Mouse (Mus musculus) erythroblast, embryonic 14.5 days (primary cell): ENCODE data around the gene Ntrk1. TPM values are rescaled to one million over a fixed set of nuclear protein-coding genes. Genes with fewer than 3 reads are reported as not detected.

Experiments
- H3K27me3 ChIP-seq: 2 replicates; pipeline ENCODE4 v1.6.1; 2012; ENCODE audit warnings: inconsistent platforms; ENCODE audit not compliant: control insufficient read depth
- H3K36me3 ChIP-seq: 2 replicates; pipeline ENCODE4 v1.6.1; 2012; ENCODE audit warnings: mild to moderate bottlenecking, inconsistent platforms; ENCODE audit not compliant: control insufficient read depth
- H3K4me1 ChIP-seq: 2 replicates; pipeline ENCODE4 v1.6.1; 2012; ENCODE audit warnings: inconsistent platforms; ENCODE audit not compliant: control insufficient read depth
- H3K4me3 ChIP-seq: replicated peaks from 2 replicates; pipeline ENCODE3; 2012; ENCODE audit warnings: moderate library complexity, mild to moderate bottlenecking, inconsistent platforms
- H3K9me3 ChIP-seq: 2 replicates; pipeline ENCODE4 v1.6.1; 2012; ENCODE audit warnings: low read length, inconsistent platforms, mixed read lengths; ENCODE audit not compliant: control insufficient read depth
- GATA1 ChIP-seq: IDR thresholded peaks from 2 replicates; pipeline ENCODE4 v1.6.1; 2012; ENCODE audit warnings: low read length, inconsistent platforms, mixed read lengths
- TAL1 ChIP-seq: IDR thresholded peaks from 3 replicates; pipeline ENCODE4 v1.6.1; 2012; ENCODE audit warnings: low read length, inconsistent platforms, mixed read lengths
- polyA plus RNA-seq: library from polyadenylated mRNA; stranded (reverse); fragments of >175 nt; gene quantifications from 2 replicates; pipeline ENCODE4 v1.2.3, GENCODE M21; 2012

Gene Ntrk1
- polyA plus RNA-seq, 1 experiment: not detected

- Histone ChIP-seq H3K27me3 (peaks cover 91% of the 10 kb centered on the region), H3K9me3 (peaks cover 3% of the 10 kb centered on the region; the same call in 1 of the 2 replicates), H3K36me3 (no peaks in the 10 kb centered on the region), H3K4me3 (no peak overlapping the region), H3K4me1 (peaks cover 4% of the 10 kb centered on the region)
- TF ChIP-seq TAL1: no peak
- no peak for TF ChIP-seq GATA1
Measured at GRCm38 (mm10) chr3:87795336-87796277, 645 bp upstream of the Ntrk1 start.

GRCm38 (mm10) chr3:87789768-87790167 is 5.2 kb downstream of the Ntrk1 start:
- peaks cover 2% of the 10 kb centered on the region for H3K4me1 ChIP-seq
- H3K9me3 ChIP-seq: peaks cover 3% of the 10 kb centered on the region; the same call in 1 of the 2 replicates
- no peak overlapping the region for H3K4me3 ChIP-seq
- peaks cover 37% of the 10 kb centered on the region for H3K27me3 ChIP-seq
- TF ChIP-seq GATA1: no peak
- no peak for TF ChIP-seq TAL1
- no peaks in the 10 kb centered on the region for H3K36me3 ChIP-seq

GRCm38 (mm10) chr3:87789248-87789647 is 5.7 kb downstream of the Ntrk1 start:
- TF ChIP-seq TAL1 (no peak), GATA1 (no peak)
- H3K4me1 ChIP-seq: no peaks in the 10 kb centered on the region
- no peaks in the 10 kb centered on the region for H3K9me3 ChIP-seq
- H3K36me3 ChIP-seq: no peaks in the 10 kb centered on the region
- peaks cover 32% of the 10 kb centered on the region for H3K27me3 ChIP-seq
- H3K4me3 ChIP-seq: no peak overlapping the region

- H3K4me1 ChIP-seq: no peaks in the 10 kb centered on the region
- H3K27me3 ChIP-seq: 0 out of 2 replicates have a peak, but pooled peaks cover under 1% of the 10 kb centered on the region
- no peak for TF ChIP-seq GATA1
- no peak for TF ChIP-seq TAL1
Measured at GRCm38 (mm10) chr3:87785626-87786214, 9.2 kb downstream of the Ntrk1 start.

GRCm38 (mm10) chr3:87785156-87785555 is 9.8 kb downstream of the Ntrk1 start:
- Histone ChIP-seq H3K36me3 (no peaks in the 10 kb centered on the region), H3K4me3 (no peak overlapping the region), H3K27me3 (no peaks in the 10 kb centered on the region), H3K9me3 (no peaks in the 10 kb centered on the region), H3K4me1 (no peaks in the 10 kb centered on the region)
- no peak for TF ChIP-seq GATA1
- no peak for TF ChIP-seq TAL1

More at GRCm38 (mm10) chr3:87785626-87786214, 9.2 kb downstream of the Ntrk1 start:
- Histone ChIP-seq H3K9me3 (no peaks in the 10 kb centered on the region), H3K36me3 (no peaks in the 10 kb centered on the region), H3K4me3 (no peak overlapping the region)

- Histone ChIP-seq H3K4me1 (no peaks in the 10 kb centered on the region), H3K36me3 (no peaks in the 10 kb centered on the region), H3K4me3 (no peak overlapping the region), H3K27me3 (peaks cover 6% of the 10 kb centered on the region), H3K9me3 (no peaks in the 10 kb centered on the region)
- TF ChIP-seq TAL1: no peak
- TF ChIP-seq GATA1: no peak
Measured at GRCm38 (mm10) chr3:87783282-87784023, 11.5 kb downstream of the Ntrk1 start.

- Histone ChIP-seq H3K36me3 (no peaks in the 10 kb centered on the region), H3K4me1 (no peaks in the 10 kb centered on the region), H3K27me3 (peaks cover 10% of the 10 kb centered on the region), H3K9me3 (no peaks in the 10 kb centered on the region), H3K4me3 (no peak overlapping the region)
- TF ChIP-seq GATA1: no peak
- no peak for TF ChIP-seq TAL1
Measured at GRCm38 (mm10) chr3:87779086-87779485, 15.9 kb downstream of the Ntrk1 start.

- H3K36me3 ChIP-seq: no peaks in the 10 kb centered on the region
- H3K27me3 ChIP-seq: peaks cover 10% of the 10 kb centered on the region
- no peak overlapping the region for H3K4me3 ChIP-seq
Measured at GRCm38 (mm10) chr3:87778283-87778682, 16.7 kb downstream of the Ntrk1 start.

More at GRCm38 (mm10) chr3:87778283-87778682, 16.7 kb downstream of the Ntrk1 start:
- H3K9me3 ChIP-seq: no peaks in the 10 kb centered on the region
- no peak for TF ChIP-seq GATA1
- no peak for TF ChIP-seq TAL1
- H3K4me1 ChIP-seq: no peaks in the 10 kb centered on the region
